Mouse (Mus musculus) 3T3-L1 (cell line): Measurements from ENCODE around the gene Rptor.
A peak's percentile ranks its signal among the peaks of the same experiment; 100 is the strongest.

ENCODE experiments used
- DNase-seq: peaks from one replicate; pipeline ENCODE4 v3.0.0-alpha.2; 2015; ENCODE audit warnings: low read depth, low spot score

Rptor gene

DNA sequence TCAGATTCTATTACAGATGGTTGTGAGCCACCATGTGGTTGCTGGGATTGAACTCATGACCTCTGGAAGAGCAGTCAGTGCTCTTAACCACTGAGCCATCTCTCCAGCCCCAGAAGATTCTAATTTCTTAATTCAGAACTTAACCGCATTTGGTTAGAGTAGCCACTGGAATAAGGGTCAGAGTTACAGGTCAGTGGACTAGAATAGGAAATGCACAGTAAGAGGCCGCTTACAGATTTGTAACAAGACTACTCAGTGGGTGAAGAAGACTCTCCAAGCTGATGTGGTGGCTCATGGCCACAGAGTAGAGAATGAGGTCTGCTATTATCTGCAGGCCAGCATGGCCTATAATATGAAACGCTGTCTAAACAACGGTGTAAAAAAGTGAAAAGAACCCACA lies 300.2 kb downstream of the Rptor start:
- DNase-seq, result no peak

DNA sequence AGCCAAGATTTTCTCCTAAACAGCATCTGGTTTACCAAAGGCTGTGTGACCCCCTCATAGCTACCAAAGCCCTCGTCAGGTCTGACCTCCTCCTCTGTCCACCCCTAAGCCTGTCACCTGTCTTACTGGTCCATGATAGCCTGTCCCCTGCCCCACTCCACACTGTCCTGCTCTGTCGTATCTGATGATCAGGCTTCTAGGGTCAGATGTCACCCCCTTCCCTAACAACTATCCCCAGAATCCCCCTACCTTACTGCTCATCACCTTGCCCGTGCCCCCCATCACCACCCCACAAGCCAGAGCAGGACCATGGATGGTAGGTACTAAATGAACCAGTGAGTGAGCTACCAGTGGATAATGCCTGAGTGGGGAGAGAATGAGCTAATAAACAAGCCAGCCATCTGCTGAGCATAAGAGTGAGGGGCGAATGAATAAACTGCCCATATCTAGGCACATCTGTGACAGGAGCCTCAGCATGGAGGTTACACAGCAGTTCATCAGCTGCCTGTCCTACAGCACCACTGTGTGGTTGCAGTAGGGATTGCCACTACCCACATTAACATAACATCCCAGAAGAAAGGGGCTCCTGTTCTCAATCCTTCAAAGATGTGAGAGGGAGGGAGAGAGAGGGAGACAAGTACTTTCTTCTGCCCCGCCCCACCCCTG lies 302.0 kb downstream of the Rptor start:
- peak; percentile 82 for DNase-seq

DNA sequence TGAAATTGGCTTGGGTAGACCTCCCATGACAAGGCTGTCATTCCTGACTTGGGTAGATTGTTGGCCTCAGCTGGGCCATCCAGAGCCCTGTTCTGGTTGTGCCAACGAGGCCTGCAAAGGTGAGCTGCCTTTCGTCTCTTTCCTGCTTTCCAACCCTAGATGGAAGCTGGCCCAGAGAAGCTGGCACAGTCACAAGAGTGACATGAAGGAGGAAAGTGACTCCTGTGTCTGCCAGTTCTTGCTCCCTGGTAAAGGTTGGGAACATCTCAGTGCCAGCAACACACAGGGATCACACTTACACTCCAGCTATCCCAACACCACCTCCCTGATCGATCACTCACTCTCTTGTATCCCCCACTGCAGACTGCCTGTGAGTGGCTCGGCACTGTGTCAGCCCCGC lies 303.1 kb downstream of the Rptor start:
- DNase-seq, result no peak

DNA sequence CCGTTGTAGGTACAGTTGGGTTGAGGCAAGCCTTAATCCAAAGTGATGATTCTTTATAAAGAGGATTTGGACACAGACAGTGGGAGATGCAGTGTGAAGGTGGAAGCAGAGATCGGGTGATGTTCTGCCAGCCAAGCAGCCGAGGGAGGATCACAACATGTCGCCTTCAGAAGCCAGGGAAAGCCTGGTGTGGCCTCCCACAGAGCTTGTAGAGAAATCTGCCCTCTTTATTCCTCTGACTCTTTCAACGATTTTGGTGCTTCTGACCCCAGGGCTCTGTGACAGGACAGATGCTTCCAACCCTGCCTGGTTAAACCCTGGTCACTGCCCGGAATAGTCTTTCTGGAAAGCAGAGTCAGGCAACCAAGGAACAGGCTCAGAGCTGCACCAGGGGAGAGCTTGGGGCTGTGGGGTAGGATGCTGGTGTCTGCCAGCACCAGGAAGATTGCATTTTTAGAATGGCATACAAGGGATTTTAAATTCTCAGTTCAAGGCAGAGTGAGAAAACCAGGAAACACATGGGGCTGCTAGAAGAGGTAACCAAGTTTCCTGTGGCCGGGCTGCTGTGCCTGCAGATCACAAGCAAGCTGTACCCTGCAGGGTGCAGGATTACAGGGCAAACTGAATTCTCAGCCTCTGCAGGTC lies 304.4 kb downstream of the Rptor start:
- no peak for DNase-seq

DNA sequence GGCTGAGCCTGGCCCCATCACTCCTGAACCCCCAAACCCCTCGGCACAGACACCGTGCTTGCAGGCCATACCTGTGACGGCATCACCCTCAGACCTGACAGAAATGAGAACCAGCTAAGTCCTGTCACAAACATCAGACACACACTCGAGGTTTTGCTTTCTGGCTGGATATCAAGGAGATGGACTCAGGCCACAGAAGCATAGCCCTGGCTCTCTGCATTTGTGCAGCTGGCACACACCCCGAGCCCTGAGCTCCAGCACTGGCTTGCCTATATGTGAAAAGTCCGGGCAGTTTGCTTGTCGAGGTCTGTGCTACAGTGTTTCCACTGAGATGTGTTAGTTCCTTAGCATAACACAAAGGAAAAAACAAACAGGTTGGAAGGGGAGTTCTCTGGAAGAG lies 305.0 kb downstream of the Rptor start:
- no peak for DNase-seq

DNA sequence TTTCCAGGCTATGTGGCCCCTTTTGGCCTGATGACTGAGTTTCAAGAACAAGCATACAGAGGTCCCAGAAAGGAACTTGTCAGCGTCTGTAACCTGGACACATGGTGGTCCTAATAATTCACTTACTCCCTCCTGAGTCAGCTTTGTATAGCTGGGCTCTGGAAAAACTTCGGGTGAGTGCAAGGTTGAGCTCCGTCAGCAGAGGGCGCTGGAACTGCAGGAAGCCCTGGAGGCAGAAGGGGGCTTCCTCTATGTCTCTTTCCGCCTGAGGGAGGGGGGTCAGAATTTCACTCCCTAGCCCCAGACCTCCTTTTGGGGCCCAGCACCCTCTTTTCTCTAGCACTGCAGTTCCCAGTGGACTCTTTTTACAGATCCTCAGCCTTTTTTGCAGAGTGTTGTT lies 306.7 kb downstream of the Rptor start:
- DNase-seq, result peak; percentile 76

DNA sequence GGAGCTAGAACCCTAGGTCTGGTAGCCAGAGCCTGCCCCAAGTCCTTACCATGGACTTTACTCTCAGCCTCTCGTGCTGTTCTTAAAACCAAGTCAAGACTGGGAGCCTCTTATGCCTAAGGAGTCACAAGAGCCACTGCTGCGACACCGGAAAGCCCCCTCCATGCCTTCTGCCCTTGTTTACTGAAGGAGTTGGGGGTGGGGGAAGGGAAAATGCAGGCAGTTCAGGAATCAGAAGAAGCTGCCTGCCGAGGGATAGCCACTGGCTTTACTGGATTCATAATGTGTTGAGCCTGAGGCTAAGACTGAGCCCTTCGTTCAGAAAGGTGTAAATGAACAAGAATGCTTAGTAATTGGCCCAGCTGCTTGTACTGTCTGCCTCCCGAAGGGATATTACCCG lies 310.1 kb downstream of the Rptor start:
- DNase-seq, result no peak

DNA sequence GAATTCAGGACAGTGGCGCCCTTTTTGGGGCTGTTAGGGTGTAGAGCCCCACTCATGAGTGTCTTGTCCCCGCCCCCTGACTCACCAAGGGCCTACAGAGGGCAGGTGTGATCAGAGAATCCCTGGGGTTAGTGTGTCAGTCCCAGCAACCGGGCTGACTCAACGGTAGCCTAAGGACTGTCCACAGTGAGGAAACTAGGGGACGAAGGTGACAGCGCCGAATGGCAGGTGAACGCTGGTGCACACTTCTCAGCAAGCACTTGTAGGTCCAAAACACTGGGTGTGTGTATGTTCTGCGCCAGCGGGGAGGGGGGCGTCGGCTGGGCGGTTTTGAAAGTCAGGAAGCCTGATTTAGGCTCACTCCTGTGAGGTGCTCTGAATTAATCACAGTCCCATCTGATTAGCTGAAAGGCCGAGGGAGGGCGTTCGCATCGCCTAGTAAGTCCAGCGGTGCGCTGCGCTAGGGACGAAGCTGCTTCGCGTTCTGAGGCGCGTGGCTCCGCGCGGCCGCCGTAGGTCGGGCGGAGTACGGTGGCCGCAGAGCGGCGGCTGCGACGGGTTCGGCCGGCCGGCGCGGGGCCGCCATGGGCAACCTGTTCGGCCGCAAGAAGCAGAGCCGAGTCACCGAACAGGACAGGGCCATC lies 310.7 kb downstream of the Rptor start, which contains the start of gene Chmp6:
Gene Chmp6, plus strand, starts transcription at position 151 of the 644 bp plus-strand sequence.
- peak; percentile 77 for DNase-seq

DNA sequence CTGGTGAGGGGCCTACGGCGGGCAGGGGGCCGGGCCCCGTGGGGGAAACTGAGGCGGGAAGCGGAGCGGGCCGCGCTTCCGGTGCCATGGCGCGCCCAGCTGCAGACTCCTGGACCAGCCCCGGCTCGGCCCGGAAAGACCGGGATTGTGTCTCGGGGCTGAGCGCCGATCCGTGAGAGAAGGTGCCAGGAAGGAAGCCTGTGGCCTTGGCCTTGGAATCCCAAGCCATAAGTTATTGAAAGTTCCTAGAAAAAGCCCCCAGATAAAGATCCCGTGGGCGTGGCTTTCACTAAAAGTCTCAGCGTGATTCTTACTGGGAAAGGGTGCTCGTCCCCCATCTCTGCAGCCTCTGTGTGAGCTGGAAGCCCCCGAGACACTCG lies 311.2 kb downstream of the Rptor start:
- peak; percentile 48 for DNase-seq

DNA sequence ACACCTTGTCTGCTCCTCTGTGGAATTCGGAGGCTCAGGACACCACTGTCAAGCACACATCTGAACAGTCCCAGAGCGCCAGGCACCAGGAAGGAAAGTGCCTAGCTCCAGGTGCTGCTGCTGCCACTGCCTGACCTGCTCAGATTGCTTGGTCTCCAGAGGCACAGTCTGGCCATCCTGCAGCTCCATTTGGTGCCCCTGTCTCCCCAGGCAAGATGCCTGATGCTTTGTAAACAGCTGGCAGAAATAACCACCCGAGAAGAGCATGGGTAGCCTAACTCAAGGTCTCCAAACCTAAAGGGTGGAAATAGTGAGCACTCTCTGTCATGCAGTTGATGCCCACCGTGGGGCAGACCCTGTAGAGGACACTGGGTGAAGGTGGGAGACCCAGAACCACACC lies 311.7 kb downstream of the Rptor start:
- no peak for DNase-seq

DNA sequence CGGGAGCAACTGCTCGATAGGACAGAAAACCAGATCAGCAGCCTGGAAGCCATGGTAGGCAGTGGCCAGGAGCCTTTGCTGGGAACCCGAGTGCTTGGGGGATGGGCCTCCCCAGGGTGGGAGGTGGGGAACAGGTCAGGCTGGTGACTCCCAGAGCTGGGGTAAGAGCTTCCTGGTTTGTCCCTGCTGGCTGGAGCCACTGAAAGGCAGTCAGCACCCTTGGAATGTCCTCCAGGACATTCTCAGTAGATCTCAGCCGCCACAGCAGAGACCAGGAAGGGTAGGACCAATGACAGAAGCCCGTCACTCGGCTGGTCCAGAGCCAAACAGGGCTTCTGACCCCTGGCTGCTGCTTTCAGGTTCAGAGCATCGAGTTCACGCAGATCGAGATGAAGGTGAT lies 313.0 kb downstream of the Rptor start:
- no peak for DNase-seq

DNA sequence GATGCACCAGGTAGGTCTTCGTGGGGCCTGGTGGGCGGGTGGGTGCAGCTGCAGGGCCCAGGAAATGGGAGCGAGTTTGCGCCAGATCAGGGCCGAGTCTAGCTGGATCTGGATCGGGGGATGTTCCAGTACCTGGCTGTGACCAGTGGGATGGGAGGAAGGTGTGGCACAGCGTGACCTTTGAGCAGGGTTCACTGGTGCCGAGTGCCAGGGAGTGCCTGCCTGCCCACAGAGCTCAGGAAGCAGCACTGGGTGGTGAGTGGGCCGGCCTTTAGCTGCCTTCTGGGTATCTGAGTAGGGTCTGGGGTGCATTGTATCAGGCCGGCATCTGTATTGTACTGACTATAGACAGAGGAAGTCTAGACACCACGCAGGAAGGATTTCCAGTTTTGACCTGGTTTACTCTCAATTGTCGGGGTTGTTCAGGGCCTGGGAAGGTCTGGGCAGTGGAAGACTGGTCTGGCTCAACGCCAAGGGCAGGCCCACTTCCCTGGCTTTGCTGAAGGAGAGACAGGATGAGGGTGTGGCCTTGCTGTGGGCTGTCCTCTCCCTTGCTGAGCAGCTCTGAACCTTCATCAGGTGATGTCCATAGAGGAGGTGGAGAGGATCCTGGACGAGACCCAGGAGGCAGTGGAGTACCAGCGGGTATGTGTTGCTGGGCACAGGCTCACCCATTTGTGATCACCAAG lies 313.5 kb downstream of the Rptor start:
- DNase-seq, result peak; percentile 71

DNA sequence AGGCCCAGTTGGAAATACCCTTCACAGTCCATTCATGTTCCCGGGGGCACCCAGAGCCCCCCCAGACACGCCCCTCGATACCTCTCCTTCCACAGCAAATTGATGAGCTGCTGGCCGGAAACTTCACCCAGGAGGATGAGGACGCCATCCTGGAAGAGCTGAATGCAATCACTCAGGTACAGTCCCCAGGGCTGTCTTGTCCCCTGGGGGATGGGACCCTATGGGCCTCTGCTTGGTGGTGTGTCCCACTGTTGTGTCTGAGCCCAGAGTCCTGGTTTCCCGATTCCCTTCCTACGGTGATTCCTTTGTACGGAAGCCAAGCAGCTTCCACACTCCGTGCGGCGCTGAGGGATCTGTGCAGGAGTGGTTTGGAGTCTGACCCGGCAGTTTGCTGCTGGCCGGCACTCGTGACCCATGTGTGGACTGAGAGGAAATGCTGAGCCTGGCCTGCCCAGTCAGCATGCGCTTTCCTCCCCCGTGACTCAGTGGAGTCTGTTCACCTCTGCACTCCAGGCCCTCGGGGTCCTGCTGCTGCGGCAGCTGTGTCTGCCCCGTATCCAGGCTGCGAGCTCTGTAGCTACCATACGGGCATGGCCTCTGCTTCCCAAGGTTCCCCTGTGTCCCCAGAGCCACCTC lies 314.2 kb downstream of the Rptor start:
- no peak for DNase-seq

DNA sequence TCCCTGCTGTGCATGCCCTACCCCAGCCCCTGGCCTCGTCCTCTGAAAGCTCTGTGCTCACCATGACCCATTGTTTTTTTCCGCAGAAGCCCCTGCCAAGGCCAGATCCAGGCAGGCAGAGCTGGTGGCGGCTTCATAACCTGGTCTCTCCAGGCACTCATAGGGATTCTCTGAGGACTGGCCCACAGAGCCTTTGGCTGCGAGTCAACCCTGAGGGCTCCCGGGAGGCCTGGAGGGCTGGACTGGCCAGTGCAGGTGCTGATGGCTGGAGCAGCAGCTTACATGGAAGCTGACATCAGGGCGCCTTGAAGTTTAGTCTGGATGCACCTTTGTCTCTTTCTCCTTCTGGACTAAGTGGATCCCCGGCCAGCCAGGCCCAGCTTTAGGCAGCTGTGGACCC lies 315.8 kb downstream of the Rptor start:
- DNase-seq, result no peak

DNA sequence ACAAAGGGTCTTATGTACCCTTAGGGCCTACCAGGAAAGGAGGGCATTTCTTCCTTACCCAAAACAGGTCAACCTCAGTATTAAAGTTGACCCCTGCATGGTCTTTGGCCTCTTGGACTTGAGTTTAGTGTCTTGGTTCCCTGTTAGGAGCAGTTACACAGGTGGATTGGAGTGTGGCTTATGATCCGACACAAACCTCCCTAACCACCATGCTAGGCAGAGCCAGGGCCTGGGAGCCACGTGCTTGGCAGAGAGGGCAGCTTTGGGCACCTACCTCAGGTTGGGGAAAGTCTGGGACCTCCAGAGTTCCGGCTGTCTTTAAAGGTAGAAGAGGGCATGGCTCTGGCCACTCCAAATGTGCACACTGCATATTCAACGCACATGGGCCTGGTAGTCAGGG lies 316.7 kb downstream of the Rptor start:
- DNase-seq, result no peak

DNA sequence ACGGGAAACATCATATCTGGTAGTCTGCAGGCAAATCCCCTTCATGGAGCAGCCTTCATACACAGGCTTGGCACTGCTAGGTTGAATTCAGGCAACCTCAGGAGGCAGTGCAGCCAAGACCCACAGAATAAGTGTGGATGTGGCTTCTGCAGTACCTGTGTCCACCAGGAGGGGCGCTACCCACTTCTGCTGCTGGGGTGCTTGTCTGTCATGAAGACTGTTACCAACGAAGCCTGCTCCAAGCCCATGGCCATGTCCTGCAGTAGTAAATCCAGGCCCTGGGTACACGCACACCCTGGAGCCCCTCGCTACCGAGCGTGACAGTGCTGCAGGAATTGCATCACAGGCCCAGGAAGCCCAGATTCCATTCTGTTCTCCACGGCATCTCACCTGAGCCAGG lies 317.2 kb downstream of the Rptor start:
- DNase-seq, result peak; percentile 79

DNA sequence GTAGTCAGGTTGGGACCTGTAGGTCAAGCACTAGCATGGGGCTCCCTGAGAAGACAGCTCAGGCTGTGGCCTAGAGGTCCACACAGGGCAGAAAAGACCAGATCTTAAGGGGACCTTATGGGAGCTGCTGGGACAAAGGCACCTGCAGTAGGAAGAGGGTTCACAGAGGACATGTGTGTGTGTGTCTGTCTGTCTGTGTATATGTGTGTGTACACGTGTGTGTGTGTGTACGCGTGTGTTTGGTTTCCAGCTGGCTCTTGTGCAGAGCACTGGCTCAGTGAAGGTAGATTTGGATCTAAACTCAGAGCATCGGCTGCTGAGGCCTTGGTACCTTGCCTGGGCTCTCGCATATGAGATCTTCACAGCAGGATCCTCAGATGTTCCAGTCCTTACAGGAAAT lies 318.0 kb downstream of the Rptor start:
- no peak for DNase-seq

DNA sequence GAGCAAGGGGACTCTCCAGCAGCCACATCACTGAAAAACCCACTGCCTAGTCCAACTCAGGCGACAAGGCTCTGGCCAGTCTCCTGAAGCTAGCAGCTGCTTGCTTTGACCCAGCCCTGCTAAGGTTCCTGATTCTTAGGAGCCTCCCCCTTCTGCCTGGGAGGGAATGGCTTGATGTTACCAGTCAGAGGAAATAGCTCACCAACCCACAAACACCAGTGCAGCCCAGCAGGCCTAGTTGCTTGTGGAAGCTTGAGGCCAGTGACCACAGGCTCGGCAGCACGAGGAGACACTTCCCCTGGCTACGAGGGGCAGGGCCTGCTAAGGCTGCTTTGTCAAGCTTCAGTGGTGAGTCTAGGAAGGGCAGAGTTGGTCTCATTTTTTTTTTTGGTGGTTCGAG lies 322.5 kb downstream of the Rptor start:
- DNase-seq, result peak; percentile 52

DNA sequence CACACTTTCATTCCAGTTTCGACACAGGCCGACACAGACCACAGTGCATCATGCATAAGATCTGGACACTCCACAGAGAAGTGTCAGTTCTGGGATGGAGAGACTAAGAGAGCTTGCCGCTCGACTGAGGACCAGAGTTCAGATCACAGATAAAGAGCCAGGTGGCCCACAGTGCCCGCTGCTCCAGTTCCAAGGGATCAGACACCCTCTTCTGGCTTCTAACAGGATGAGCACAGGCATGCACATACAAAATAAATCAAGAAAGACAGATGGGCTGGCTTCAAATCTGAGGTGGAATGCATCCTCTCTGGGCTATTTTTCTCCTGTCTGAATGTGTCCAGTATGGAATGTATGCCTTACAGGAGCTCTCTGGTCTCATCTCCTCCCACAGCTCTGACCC lies 324.1 kb downstream of the Rptor start:
- DNase-seq, result no peak

DNA sequence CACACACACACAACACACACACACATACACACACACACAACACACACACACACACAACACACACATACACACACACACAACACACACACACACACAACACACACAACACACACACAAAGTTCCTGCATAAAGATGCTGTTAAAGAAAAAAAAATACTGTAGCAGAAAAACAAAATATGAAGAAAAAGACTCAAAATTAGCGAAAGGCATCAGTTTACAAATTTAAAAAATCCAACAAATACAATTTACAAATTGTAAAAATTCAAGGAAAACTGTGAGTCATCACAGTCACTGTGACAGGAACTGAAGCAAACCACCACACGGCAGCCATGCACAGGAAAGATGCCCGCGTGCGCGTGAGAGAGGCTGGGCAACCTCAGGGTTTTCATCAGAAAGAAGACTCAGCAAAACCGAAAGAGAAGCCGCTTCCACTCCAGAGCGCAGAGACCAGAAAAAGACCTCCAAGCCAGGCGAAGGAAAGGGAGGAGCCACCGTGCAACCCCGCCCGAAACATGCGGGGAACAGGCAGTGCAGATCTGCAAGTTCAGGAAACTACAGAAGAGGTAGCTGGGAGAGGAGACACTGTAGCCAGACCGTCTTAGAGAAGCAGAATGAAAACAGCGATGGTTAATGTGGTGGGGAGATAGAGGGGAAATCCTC lies 325.4 kb downstream of the Rptor start:
- no peak for DNase-seq

DNA sequence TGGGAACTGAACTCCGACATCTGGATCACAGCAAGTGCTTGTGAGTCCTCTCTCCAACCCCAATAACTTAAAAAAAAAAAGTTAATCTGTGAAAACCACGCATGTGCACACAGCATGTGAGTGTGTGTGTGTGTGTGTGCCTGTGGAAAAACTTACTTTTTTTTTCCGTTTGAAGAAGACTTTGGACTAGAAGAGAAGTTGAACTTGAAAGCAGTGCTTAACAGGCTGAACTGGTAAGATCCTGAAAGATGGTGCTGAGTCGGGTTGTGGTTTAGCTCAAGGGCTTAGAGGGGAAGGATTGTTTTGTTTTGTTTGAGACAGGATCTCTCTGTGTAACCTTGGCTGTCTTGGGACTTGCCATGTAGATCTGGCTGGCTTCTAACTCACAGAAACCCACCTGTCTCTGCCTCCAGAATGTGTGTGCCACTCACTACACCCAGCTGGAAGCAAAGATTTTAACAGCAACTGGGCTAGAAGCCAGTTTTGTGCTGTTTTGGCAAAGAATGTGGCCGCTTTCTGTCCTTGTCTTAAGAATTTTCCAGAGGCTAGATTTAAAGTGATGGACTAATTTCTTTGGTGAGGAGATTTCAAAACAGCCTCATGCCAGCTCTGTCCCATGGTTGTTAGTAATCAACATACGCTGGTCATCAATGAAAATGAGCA lies 327.0 kb downstream of the Rptor start:
- peak; percentile 68 for DNase-seq
